Mouse (Mus musculus): ENCODE data around the gene Gbp5. TPM values are rescaled to one million over a fixed set of nuclear protein-coding genes. Genes with fewer than 3 reads are reported as not detected.

The Gbp5 gene
- 4.4 TPM for polyA plus RNA-seq (2014; fragmentation: Illumina TruSeq; extraction: RNeasy Lipid Tissue Mini Kit (QIAGEN cat#74804); ENCODE audit: insufficient read depth, low read depth, low replicate concordance)

GRCm38 (mm10) chr3:142493536-142494061 is at the start of gene Gbp5:
TSS of gene Gbp5 (plus strand) at chr3:142493978.

GRCm38 (mm10) chr3:142530087-142530953 is 36.5 kb downstream of the Gbp5 start, which contains the start of gene Gbp7:
TSS of gene Gbp7 (plus strand) at chr3:142530342.

GRCm38 (mm10) chr3:142559632-142560228 is 66.0 kb downstream of the Gbp5 start, which contains the start of gene Gbp3:
TSS of gene Gbp3 (plus strand) at chr3:142560026.

Other genes starting within 250 kb of the Gbp5 start
- gene Pdlim5, start 98.3 kb upstream of the Gbp5 start, polyA plus RNA-seq (2014; fragmentation: Illumina TruSeq; extraction: RNeasy Lipid Tissue Mini Kit (QIAGEN cat#74804); ENCODE audit: insufficient read depth, low read depth, low replicate concordance): 26.0 TPM
- gene Gbp7, start 36.4 kb downstream of the Gbp5 start, polyA plus RNA-seq (2014; fragmentation: Illumina TruSeq; extraction: RNeasy Lipid Tissue Mini Kit (QIAGEN cat#74804); ENCODE audit: insufficient read depth, low read depth, low replicate concordance): 6.5 TPM
- 18.9 TPM for gene Gbp3, start 66.0 kb downstream of the Gbp5 start, polyA plus RNA-seq (2014; fragmentation: Illumina TruSeq; extraction: RNeasy Lipid Tissue Mini Kit (QIAGEN cat#74804); ENCODE audit: insufficient read depth, low read depth, low replicate concordance)
- 0.33 TPM for gene Gbp2b, start 100.9 kb downstream of the Gbp5 start, polyA plus RNA-seq (2014; fragmentation: Illumina TruSeq; extraction: RNeasy Lipid Tissue Mini Kit (QIAGEN cat#74804); ENCODE audit: insufficient read depth, low read depth, low replicate concordance)
- 39.4 TPM for gene Gbp2, start 126.6 kb downstream of the Gbp5 start, polyA plus RNA-seq (2014; fragmentation: Illumina TruSeq; extraction: RNeasy Lipid Tissue Mini Kit (QIAGEN cat#74804); ENCODE audit: insufficient read depth, low read depth, low replicate concordance)
- 6.1 TPM for gene Kyat3, start 207.1 kb downstream of the Gbp5 start, polyA plus RNA-seq (2014; fragmentation: Illumina TruSeq; extraction: RNeasy Lipid Tissue Mini Kit (QIAGEN cat#74804); ENCODE audit: insufficient read depth, low read depth, low replicate concordance)

Data from lung, adult 10 weeks (tissue).